Mouse (Mus musculus) hindbrain, embryonic 14.5 days (tissue): ENCODE data around the gene Gk2. TPM values are rescaled to one million over a fixed set of nuclear protein-coding genes. Genes with fewer than 3 reads are reported as not detected.

Source experiments
- ATAC-seq: fragments of 200-750 bp; cut with Nextera tagmentation; 2 replicates; pipeline ENCODE4 v1.8.0; 2017; ENCODE audit warnings: moderate number of reproducible peaks, mild to moderate bottlenecking, moderate TSS enrichment, moderate library complexity; ENCODE audit not compliant: low FRiP score
- DNase-seq: peaks from one replicate; pipeline ENCODE4 v3.0.0-alpha.2; 2015; ENCODE audit warnings: low spot score
- H3K27ac ChIP-seq: fragments of 300-500 bp; sonication (generic); 2 replicates; pipeline ENCODE4 v1.5.1; 2014; ENCODE audit warnings: mild to moderate bottlenecking, moderate library complexity
- H3K27me3 ChIP-seq: fragments of 300-500 bp; sonication (generic); 2 replicates; pipeline ENCODE4 v1.6.1; 2014; ENCODE audit warnings: mild to moderate bottlenecking, low read length, mixed read lengths; ENCODE audit not compliant: control insufficient read depth, insufficient read depth
- H3K36me3 ChIP-seq: fragments of 300-500 bp; sonication (generic); replicated peaks from 2 replicates; pipeline ENCODE4 v1.6.1; 2014; ENCODE audit not compliant: control insufficient read depth, insufficient read depth
- H3K4me1 ChIP-seq: fragments of 300-500 bp; sonication (generic); replicated peaks from 2 replicates; pipeline ENCODE4 v1.6.1; 2014; ENCODE audit warnings: antibody characterized with exemption, low read length, mixed read lengths; ENCODE audit not compliant: control insufficient read depth, insufficient read depth
- H3K4me2 ChIP-seq: fragments of 300-500 bp; sonication (generic); replicated peaks from 2 replicates; pipeline ENCODE4 v1.6.1; 2014; ENCODE audit warnings: mild to moderate bottlenecking, moderate library complexity
- H3K4me3 ChIP-seq: fragments of 300-500 bp; sonication (generic); replicated peaks from 2 replicates; pipeline ENCODE4 v1.5.1; 2014; ENCODE audit warnings: mild to moderate bottlenecking, low read length
- H3K9ac ChIP-seq: fragments of 300-500 bp; sonication (generic); 2 replicates; pipeline ENCODE4 v1.6.1; 2014
- H3K9me3 ChIP-seq: fragments of 300-500 bp; sonication (generic); 2 replicates; pipeline ENCODE4 v1.6.1; 2016; ENCODE audit warnings: low read length; ENCODE audit not compliant: control insufficient read depth
- WGBS: fragments of 180-500 bp; shearing (Covaris S2); extraction: QIAGEN DNeasy Blood & Tissue Kit; methylation state at CpG from one replicate; pipeline ENCODE4 v1.1.7; 2014; 5-methylcytosine and 5-hydroxymethylcytosine counted together
- polyA plus RNA-seq: library from polyadenylated mRNA; unstranded; fragments of >200 nt; fragmentation: Nextera tagmentation; extraction: Ambion mirVana; gene quantifications from 2 replicates; pipeline ENCODE4 v1.2.1, GENCODE M21; 2014

The Gk2 gene
- polyA plus RNA-seq, 1 experiment from 2014 or later = not detected

DNA sequence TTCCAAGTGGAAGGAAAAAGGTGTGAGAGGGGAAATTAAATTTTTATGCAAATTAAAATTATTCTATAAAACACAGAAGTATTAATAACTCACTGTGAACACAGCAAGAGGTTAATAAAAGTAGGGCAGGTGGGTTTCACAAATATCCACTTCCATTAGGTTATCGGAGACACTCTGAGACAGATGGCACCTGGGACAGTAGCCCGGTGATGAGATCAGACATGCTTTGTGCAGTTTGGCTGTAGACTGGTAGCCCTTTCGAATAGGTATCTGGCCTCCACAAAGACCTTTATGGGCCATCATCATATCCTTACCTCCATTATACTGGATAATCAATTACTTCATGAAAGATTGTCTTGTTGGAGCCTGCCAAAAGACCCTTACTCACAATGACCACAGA, 6.0 kb upstream of the Gk2 start:
- no peaks in the 10 kb centered on the region for H3K9me3 ChIP-seq
- no peak overlapping the region for H3K4me3 ChIP-seq
- H3K36me3 ChIP-seq = no peaks in the 10 kb centered on the region
- H3K4me1 ChIP-seq = no peaks in the 10 kb centered on the region
- H3K9ac ChIP-seq = no peak overlapping the region
- H3K4me2 ChIP-seq = no peak overlapping the region
- 96% methylated on average over 3 of the region's 3 CpGs for WGBS
- ATAC-seq (no peak), DNase-seq (no peak)
- H3K27ac ChIP-seq = no peak overlapping the region
- no peaks in the 10 kb centered on the region for H3K27me3 ChIP-seq

- no peaks in the 10 kb centered on the region for H3K36me3 ChIP-seq
- no peaks in the 10 kb centered on the region for H3K4me1 ChIP-seq
- 89% methylated on average over 4 of the region's 4 CpGs for WGBS
- no peaks in the 10 kb centered on the region for H3K27me3 ChIP-seq
- DNase-seq (no peak), ATAC-seq (no peak)
- no peaks in the 10 kb centered on the region for H3K9me3 ChIP-seq
- H3K4me3 ChIP-seq = no peak overlapping the region
- H3K27ac ChIP-seq = no peak overlapping the region
- H3K4me2 ChIP-seq = no peak overlapping the region
- H3K9ac ChIP-seq = no peak overlapping the region
Measured at GRCm38 (mm10) chr5:97451451-97451850, 5.4 kb downstream of the Gk2 start.

- Histone ChIP-seq H3K9me3 (no peaks in the 10 kb centered on the region), H3K27me3 (no peaks in the 10 kb centered on the region), H3K4me3 (no peak overlapping the region), H3K36me3 (no peaks in the 10 kb centered on the region), H3K4me1 (no peaks in the 10 kb centered on the region), H3K4me2 (no peak overlapping the region), H3K9ac (no peak overlapping the region), H3K27ac (no peak overlapping the region)
- WGBS = 33% methylated on average over 1 of the region's 1 CpGs
- DNase-seq = no peak
- ATAC-seq = no peak
Measured at GRCm38 (mm10) chr5:97444191-97444590, 12.6 kb downstream of the Gk2 start.

DNA sequence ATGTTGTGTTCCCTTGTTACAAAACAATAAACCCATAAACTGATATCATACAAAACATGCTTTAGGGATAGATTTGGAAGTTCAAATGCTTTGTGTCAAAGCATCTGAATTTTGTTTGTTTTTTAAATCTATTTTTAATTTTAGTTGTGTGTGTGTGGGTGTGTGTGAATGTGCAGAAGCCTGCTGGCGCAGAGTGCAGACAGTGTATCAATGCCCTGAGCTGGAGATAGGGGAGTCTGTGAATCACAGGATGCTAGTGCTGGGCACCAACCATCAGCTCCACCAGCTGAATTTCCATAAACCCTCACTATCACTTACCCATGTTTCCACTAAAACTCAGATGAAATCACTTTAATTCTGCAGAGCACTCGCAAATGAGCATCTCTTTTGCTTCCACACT, 24.3 kb downstream of the Gk2 start:
- no peak for ATAC-seq
- 96% methylated on average over 2 of the region's 2 CpGs for WGBS

DNA sequence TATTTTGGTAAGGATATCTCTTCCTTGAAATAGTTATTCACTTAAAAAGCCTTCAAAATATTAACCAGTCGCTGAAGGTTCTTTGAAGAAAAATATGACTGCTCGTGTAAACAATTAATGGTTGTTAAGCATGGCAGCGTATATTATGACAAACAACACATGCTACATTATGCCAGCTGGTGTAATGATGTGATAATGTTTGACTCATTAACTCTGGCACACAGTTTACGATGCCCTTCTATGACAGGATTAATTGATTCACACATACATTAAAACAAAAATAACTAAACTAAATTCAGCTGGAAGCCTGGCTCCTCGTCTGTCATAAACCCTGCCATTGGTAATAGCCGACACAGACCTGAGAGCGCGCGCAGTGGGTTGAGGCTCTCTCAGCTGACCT, 26.8 kb downstream of the Gk2 start:
- H3K4me2 ChIP-seq = no peak overlapping the region
- H3K4me1 ChIP-seq = no peaks in the 10 kb centered on the region
- no peak overlapping the region for H3K4me3 ChIP-seq
- ATAC-seq (no peak), DNase-seq (no peak)
- no peaks in the 10 kb centered on the region for H3K9me3 ChIP-seq
- no peak overlapping the region for H3K9ac ChIP-seq
- H3K27me3 ChIP-seq = no peaks in the 10 kb centered on the region
- 59% methylated on average over 9 of the region's 9 CpGs for WGBS
- no peak overlapping the region for H3K27ac ChIP-seq
- no peaks in the 10 kb centered on the region for H3K36me3 ChIP-seq

More for the DNA sequence above, 24.3 kb downstream of the Gk2 start:
- H3K4me3 ChIP-seq = no peak overlapping the region
- no peak overlapping the region for H3K4me2 ChIP-seq
- no peaks in the 10 kb centered on the region for H3K4me1 ChIP-seq
- no peak for DNase-seq
- no peaks in the 10 kb centered on the region for H3K9me3 ChIP-seq
- H3K27ac ChIP-seq = no peak overlapping the region
- no peaks in the 10 kb centered on the region for H3K36me3 ChIP-seq
- H3K27me3 ChIP-seq = no peaks in the 10 kb centered on the region
- no peak overlapping the region for H3K9ac ChIP-seq

GRCm38 (mm10) chr5:97421669-97422068, 35.2 kb downstream of the Gk2 start:
- Histone ChIP-seq H3K36me3 (no peaks in the 10 kb centered on the region), H3K9me3 (no peaks in the 10 kb centered on the region), H3K4me1 (no peaks in the 10 kb centered on the region), H3K27ac (no peak overlapping the region), H3K4me3 (no peak overlapping the region), H3K9ac (no peak overlapping the region), H3K4me2 (no peak overlapping the region), H3K27me3 (no peaks in the 10 kb centered on the region)
- no peak for ATAC-seq
- DNase-seq = no peak
- 93% methylated on average over 2 of the region's 2 CpGs for WGBS

GRCm38 (mm10) chr5:97417185-97417584, 39.6 kb downstream of the Gk2 start:
- ATAC-seq = no peak
- no peaks in the 10 kb centered on the region for H3K9me3 ChIP-seq
- 87% methylated on average over 2 of the region's 2 CpGs for WGBS

DNA sequence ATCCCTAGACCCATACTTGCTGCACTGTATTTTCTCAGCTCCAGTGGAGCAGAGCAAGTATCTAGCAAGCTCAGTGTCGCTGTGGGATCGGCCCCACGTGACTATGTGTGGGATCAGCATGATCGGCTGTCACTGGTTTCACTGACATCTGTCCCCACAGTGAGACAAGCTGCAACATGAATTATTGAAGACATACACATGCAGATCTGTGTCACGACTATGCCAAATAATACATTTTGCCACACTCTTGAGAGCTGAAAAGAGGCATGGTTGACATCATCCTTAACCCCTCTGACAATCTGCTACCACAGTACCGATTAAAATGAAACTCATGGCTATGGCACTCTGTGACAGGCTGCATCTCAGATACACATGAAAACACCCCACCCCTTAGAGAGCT, 41.0 kb downstream of the Gk2 start:
- no peak overlapping the region for H3K27ac ChIP-seq
- DNase-seq = peak; percentile 43

More at GRCm38 (mm10) chr5:97417185-97417584, 39.6 kb downstream of the Gk2 start:
- Histone ChIP-seq H3K36me3 (no peaks in the 10 kb centered on the region), H3K9ac (no peak overlapping the region), H3K4me1 (peaks cover 3% of the 10 kb centered on the region; the same call in 1 of the 2 replicates), H3K4me3 (no peak overlapping the region), H3K27me3 (no peaks in the 10 kb centered on the region), H3K27ac (no peak overlapping the region), H3K4me2 (no peak overlapping the region)
- DNase-seq = no peak

GRCm38 (mm10) chr5:97413716-97414115, 43.1 kb downstream of the Gk2 start:
- no peak overlapping the region for H3K4me3 ChIP-seq
- no peaks in the 10 kb centered on the region for H3K27me3 ChIP-seq
- no peaks in the 10 kb centered on the region for H3K9me3 ChIP-seq
- 70% methylated on average over 3 of the region's 3 CpGs for WGBS
- peaks cover 10% of the 10 kb centered on the region; the same call in 1 of the 2 replicates for H3K4me1 ChIP-seq
- no peak overlapping the region for H3K9ac ChIP-seq
- H3K4me2 ChIP-seq = no peak overlapping the region
- H3K27ac ChIP-seq = no peak overlapping the region
- ATAC-seq (no peak), DNase-seq (peak; percentile 33)
- no peaks in the 10 kb centered on the region for H3K36me3 ChIP-seq

More for the DNA sequence above, 41.0 kb downstream of the Gk2 start:
- Histone ChIP-seq H3K4me3 (no peak overlapping the region), H3K9me3 (no peaks in the 10 kb centered on the region), H3K4me2 (no peak overlapping the region), H3K4me1 (peaks cover 3% of the 10 kb centered on the region; the same call in 1 of the 2 replicates), H3K36me3 (no peaks in the 10 kb centered on the region), H3K9ac (no peak overlapping the region), H3K27me3 (no peaks in the 10 kb centered on the region)
- ATAC-seq = peak; percentile 87
- 38% methylated on average over 6 of the region's 6 CpGs for WGBS

GRCm38 (mm10) chr5:97410190-97410589, 46.6 kb downstream of the Gk2 start:
- DNase-seq (peak; percentile 30), ATAC-seq (no peak)
- Histone ChIP-seq H3K27me3 (no peaks in the 10 kb centered on the region), H3K36me3 (no peaks in the 10 kb centered on the region), H3K27ac (no peak overlapping the region), H3K9me3 (no peaks in the 10 kb centered on the region), H3K4me3 (no peak overlapping the region), H3K9ac (no peak overlapping the region), H3K4me2 (no peak overlapping the region), H3K4me1 (peaks cover 7% of the 10 kb centered on the region; the same call in 1 of the 2 replicates)
- 30% methylated on average over 6 of the region's 6 CpGs for WGBS
